Mouse (Mus musculus) adrenal gland, postnatal 10 days (tissue): ENCODE results near the gene Pafah1b3. TPM values are rescaled to one million over a fixed set of nuclear protein-coding genes. Genes with fewer than 3 reads are reported as not detected.
"Not testable (repeated sequence)": the region's sequence is repeated elsewhere in the genome, so short reads cannot be mapped to it uniquely, and the experiment has no call there.

Source experiments
- DNase-seq: peaks from one replicate; pipeline ENCODE4 v3.0.0; 2021; ENCODE audit warnings: mixed read lengths
- total RNA-seq, 2 experiments: library from RNA; stranded (reverse); gene quantifications; 2 replicates each; pipeline ENCODE4 v1.2.3; 2021

Gene Pafah1b3
- total RNA-seq, 2 experiments from 2014 or later: 38.1 to 39.7 TPM

- DNase-seq: peak; percentile 22
Measured at GRCm38 (mm10) chr7:25269029-25269428, 28.8 kb downstream of the Pafah1b3 start.

- no peak for DNase-seq
Measured at GRCm38 (mm10) chr7:25268588-25268987, 29.2 kb downstream of the Pafah1b3 start.

- peak; percentile 97 for DNase-seq
Measured at GRCm38 (mm10) chr7:25267751-25268463, 29.9 kb downstream of the Pafah1b3 start.

GRCm38 (mm10) chr7:25267301-25267750 is 30.5 kb downstream of the Pafah1b3 start, which contains the start of gene Cic:
TSS of gene Cic (plus strand) at chr7:25267704.
- peak; percentile 98 for DNase-seq

- DNase-seq: no peak
Measured at GRCm38 (mm10) chr7:25266180-25266962, 31.4 kb downstream of the Pafah1b3 start.

GRCm38 (mm10) chr7:25265743-25266142 is 32.0 kb downstream of the Pafah1b3 start:
- not testable (repeated sequence) for DNase-seq

- DNase-seq: peak; percentile 5
Measured at GRCm38 (mm10) chr7:25263968-25264870, 33.6 kb downstream of the Pafah1b3 start.

GRCm38 (mm10) chr7:25261896-25262295 is 35.9 kb downstream of the Pafah1b3 start:
- DNase-seq: no peak

- peak; percentile 32 for DNase-seq
Measured at GRCm38 (mm10) chr7:25251822-25252221, 46.0 kb downstream of the Pafah1b3 start.

- DNase-seq: peak; percentile 66
Measured at GRCm38 (mm10) chr7:25251071-25251791, 46.6 kb downstream of the Pafah1b3 start.

- DNase-seq: peak; percentile 99
Measured at GRCm38 (mm10) chr7:25250141-25250972, 47.4 kb downstream of the Pafah1b3 start, which contains the start of gene Erf. TSS of gene Erf (minus strand) at chr7:25250761.

GRCm38 (mm10) chr7:25249314-25250140 is 48.3 kb downstream of the Pafah1b3 start:
- peak; percentile 85 for DNase-seq

GRCm38 (mm10) chr7:25248846-25249313 is 48.9 kb downstream of the Pafah1b3 start:
- peak; percentile 60 for DNase-seq

GRCm38 (mm10) chr7:25248018-25248647 is 49.7 kb downstream of the Pafah1b3 start:
- peak; percentile 57 for DNase-seq

- DNase-seq: no peak
Measured at GRCm38 (mm10) chr7:25247498-25247897, 50.3 kb downstream of the Pafah1b3 start.

GRCm38 (mm10) chr7:25246759-25247137 is 51.0 kb downstream of the Pafah1b3 start:
- no peak for DNase-seq

GRCm38 (mm10) chr7:25246079-25246758 is 51.6 kb downstream of the Pafah1b3 start:
- peak; percentile 70 for DNase-seq
